Mouse (Mus musculus): ENCODE data around the gene Ghr.

- TF ChIP-seq POLR2A (IDR thresholded peaks at IDR 0.05; ENCODE audit: insufficient read length, low read depth) (no peak), MYOD1 (IDR thresholded peaks at IDR 0.05; ENCODE audit: control insufficient read depth in 1 of 3, insufficient read length in 2 of 3, low read depth in 2 of 3) (no peak), CEBPB (IDR thresholded peaks at IDR 0.05; ENCODE audit: insufficient read depth, poor library complexity, severe bottlenecking) (no peak), USF1 (IDR thresholded peaks at IDR 0.05; ENCODE audit: low read depth) (no peak), SRF (IDR thresholded peaks at IDR 0.05; ENCODE audit: control insufficient read depth, insufficient read length, low read depth) (no peak), E2F4 (IDR thresholded peaks at IDR 0.05; ENCODE audit: insufficient read depth) (no peak), REST (IDR thresholded peaks at IDR 0.05; ENCODE audit: insufficient read depth, insufficient read length) (no peak)
Measured at GRCm38 (mm10) chr15:3514027-3514426, 69.3 kb downstream of the Ghr start.

All from myocyte (in vitro differentiated cells).